Mouse (Mus musculus) testis, adult 2 months (tissue): ENCODE data around the gene Rb1.

Source experiments
- CTCF ChIP-seq: fragments of 200-500 bp; IDR thresholded peaks from 2 replicates; pipeline ENCODE4 v1.5.1; 2012; ENCODE audit warnings: low read depth, mild to moderate bottlenecking, inconsistent platforms, low read length, moderate library complexity; ENCODE audit not compliant: control insufficient read depth, insufficient read depth, insufficient replicate concordance
- POLR2A ChIP-seq: fragments of 200-500 bp; IDR thresholded peaks from 2 replicates; pipeline ENCODE4 v1.6.1; 2012; ENCODE audit warnings: low read depth, mild to moderate bottlenecking, inconsistent platforms, low read length, moderate library complexity; ENCODE audit not compliant: control insufficient read depth

GRCm38 (mm10) chr14:73334926-73335805 lies 9.5 kb upstream of the Rb1 start:
- TF ChIP-seq CTCF (no peak), POLR2A (no peak)
